Mouse (Mus musculus) liver, embryonic 16.5 days (tissue): ENCODE data around the gene Psmd2. TPM values are rescaled to one million over a fixed set of nuclear protein-coding genes. Genes with fewer than 3 reads are reported as not detected.

Experiments used
- ATAC-seq: fragments of 200-750 bp; cut with Nextera tagmentation; 2 replicates; pipeline ENCODE4 v1.8.0; 2017; ENCODE audit warnings: low read depth, mild to moderate bottlenecking, moderate number of reproducible peaks, moderate library complexity
- H3K27ac ChIP-seq: fragments of 300-500 bp; sonication (generic); 2 replicates; pipeline ENCODE4 v1.5.1; 2014; ENCODE audit warnings: mild to moderate bottlenecking, low read length
- H3K27me3 ChIP-seq: fragments of 300-500 bp; sonication (generic); 2 replicates; pipeline ENCODE4 v1.6.1; 2014; ENCODE audit warnings: low read depth, low read length, mixed read lengths; ENCODE audit not compliant: control insufficient read depth, insufficient read depth
- H3K36me3 ChIP-seq: fragments of 300-500 bp; sonication (generic); 2 replicates; pipeline ENCODE4 v1.6.1; 2014; ENCODE audit warnings: mild to moderate bottlenecking; ENCODE audit not compliant: control insufficient read depth, insufficient read depth
- H3K4me1 ChIP-seq: fragments of 300-500 bp; sonication (generic); 2 replicates; pipeline ENCODE4 v1.6.1; 2014; ENCODE audit warnings: low read depth, low read length, mixed read lengths; ENCODE audit not compliant: control insufficient read depth
- H3K4me2 ChIP-seq: fragments of 300-500 bp; sonication (generic); 2 replicates; pipeline ENCODE4 v1.6.1; 2014; ENCODE audit warnings: low read depth, low read length, mixed read lengths
- H3K4me3 ChIP-seq: fragments of 300-500 bp; sonication (generic); 2 replicates; pipeline ENCODE4 v1.5.1; 2014; ENCODE audit warnings: low read depth, mild to moderate bottlenecking, low read length
- H3K9ac ChIP-seq: fragments of 300-500 bp; sonication (generic); 2 replicates; pipeline ENCODE4 v1.6.1; 2014; ENCODE audit warnings: low read depth, low read length
- H3K9me3 ChIP-seq: fragments of 300-500 bp; sonication (generic); replicated peaks from 2 replicates; pipeline ENCODE4 v1.6.1; 2016; ENCODE audit warnings: low read length; ENCODE audit not compliant: control insufficient read depth
- WGBS: fragments of 180-500 bp; shearing (Covaris S2); extraction: QIAGEN DNeasy Blood & Tissue Kit; methylation state at CpG from one replicate; pipeline ENCODE4 v1.1.7; 2014; ENCODE audit not compliant: insufficient replicate concordance; 5-methylcytosine and 5-hydroxymethylcytosine counted together
- microRNA counts: library from miRNA; unstranded; fragments of <30 nt; microRNA quantifications from one replicate; lab custom pipeline; 2016
- microRNA-seq: library from miRNA; unstranded; fragments of <30 nt; microRNA quantifications from one replicate; pipeline ENCODE4, GENCODE M21; 2016
- polyA plus RNA-seq: library from polyadenylated mRNA; unstranded; fragments of >200 nt; fragmentation: Nextera tagmentation; extraction: Ambion mirVana; gene quantifications from 2 replicates; pipeline ENCODE4 v1.2.1, GENCODE M21; 2015

Psmd2 gene
- polyA plus RNA-seq, 1 experiment from 2014 or later: 159 TPM

DNA sequence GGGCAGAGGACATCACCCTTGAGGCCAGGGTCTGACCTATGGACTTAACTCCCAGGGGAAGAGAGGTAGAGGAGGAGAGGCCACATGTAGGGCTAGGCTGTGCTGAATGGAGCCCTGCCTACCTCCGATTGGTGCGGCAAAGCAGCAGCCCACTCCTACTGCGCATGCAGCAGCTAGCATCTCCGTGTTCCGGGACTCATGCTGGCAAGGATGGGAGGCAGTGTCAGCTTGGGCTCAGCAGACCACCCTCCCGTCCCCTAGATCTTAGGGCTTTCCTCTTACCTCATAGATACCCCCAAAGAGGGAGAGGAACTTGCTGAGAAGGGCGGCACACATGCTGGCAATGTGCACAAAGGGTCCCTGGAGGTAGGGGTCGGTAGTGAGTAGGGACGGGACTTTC lies 60.7 kb downstream of the Psmd2 start:
- no peaks in the 10 kb centered on the region for H3K9me3 ChIP-seq
- H3K36me3 ChIP-seq: peaks cover 17% of the 10 kb centered on the region
- H3K27me3 ChIP-seq: no peaks in the 10 kb centered on the region
- no peak for ATAC-seq
- no peak overlapping the region for H3K4me3 ChIP-seq
- H3K9ac ChIP-seq: peak overlapping the region; percentile 83; the same call in 1 of the 2 replicates
- H3K4me1 ChIP-seq: peaks cover 64% of the 10 kb centered on the region
- 77% methylated on average over 9 of the region's 9 CpGs for WGBS
- no peak overlapping the region for H3K4me2 ChIP-seq
- peak overlapping the region; percentile 82; the same call in 1 of the 2 replicates for H3K27ac ChIP-seq

DNA sequence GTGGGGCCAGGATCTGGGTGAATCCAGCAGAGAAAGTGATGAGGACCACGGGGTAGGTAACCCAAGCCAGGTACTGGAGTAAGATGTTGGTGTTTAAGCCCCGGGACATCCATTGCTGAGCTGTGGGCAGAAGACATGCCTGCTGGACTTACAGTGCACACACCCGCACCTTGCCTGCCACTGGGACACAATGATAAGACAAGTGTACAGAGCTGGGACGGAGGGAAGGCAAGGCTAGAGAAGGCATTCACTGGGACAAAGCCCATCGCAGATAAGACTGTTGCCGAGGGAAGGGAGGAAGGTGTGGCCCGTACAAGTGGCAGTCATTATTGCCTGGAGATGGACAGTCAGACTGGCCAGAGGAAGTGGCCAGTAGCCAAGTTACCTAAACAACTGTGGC lies 61.4 kb downstream of the Psmd2 start:
- H3K4me1 ChIP-seq: peaks cover 58% of the 10 kb centered on the region
- peak overlapping the region; percentile 82 for H3K27ac ChIP-seq
- H3K9ac ChIP-seq: peak overlapping the region; percentile 83
- H3K4me3 ChIP-seq: peak overlapping the region; percentile 85
- no peaks in the 10 kb centered on the region for H3K27me3 ChIP-seq
- peak overlapping the region; percentile 99 for H3K4me2 ChIP-seq
- H3K36me3 ChIP-seq: peaks cover 15% of the 10 kb centered on the region
- 26% methylated on average over 7 of the region's 7 CpGs for WGBS
- peak; percentile 22 for ATAC-seq
- no peaks in the 10 kb centered on the region for H3K9me3 ChIP-seq

MicroRNAs within 50 kb of the gene (microRNA counts, 519-probe panel; counts per million panel counts)
- 2,585 counts per million, percentile 69 among the panel's probes with 10 or more counts for microRNA mmu-miR-1224 (lab: Ali Mortazavi, UCI)

Small RNAs within 50 kb of the gene (microRNA-seq; reads per million reads assigned to microRNA genes)
- 2.7 reads per million, percentile 6 among the genes with 10 or more reads in this experiment for gene Mir1224

Other genes with a start within 250 kb of the Psmd2 start
- 19.3 and 20.5 TPM in 2 replicates for gene Abcc5, start 225.3 kb upstream of the Psmd2 start, polyA plus RNA-seq
- 41.0 and 44.0 TPM in 2 replicates for gene Eif2b5, start 152.8 kb upstream of the Psmd2 start, polyA plus RNA-seq
- 3.7 and 5.3 TPM in 2 replicates for gene Dvl3, start 134.7 kb upstream of the Psmd2 start, polyA plus RNA-seq
- 388 and 409 TPM in 2 replicates for gene Ap2m1, start 116.2 kb upstream of the Psmd2 start, polyA plus RNA-seq
- 24.6 and 25.8 TPM in 2 replicates for gene Abcf3, start 103.1 kb upstream of the Psmd2 start, polyA plus RNA-seq
- 0.83 and 0.91 TPM in 2 replicates for gene Vwa5b2, start 62.2 kb upstream of the Psmd2 start, polyA plus RNA-seq
- 13.0 and 15.0 TPM in 2 replicates for gene Eef1akmt4, start 40.1 kb upstream of the Psmd2 start, polyA plus RNA-seq
- not detected in 2 replicates for gene Gm49333, start 40.0 kb upstream of the Psmd2 start, polyA plus RNA-seq
- 17.7 and 18.5 TPM in 2 replicates for gene Alg3, start 39.9 kb upstream of the Psmd2 start, polyA plus RNA-seq
- 0.15 and 0.18 TPM in 2 replicates for gene Camk2n2, start 30.4 kb upstream of the Psmd2 start, polyA plus RNA-seq
- gene Ece2, start 21.8 kb upstream of the Psmd2 start, polyA plus RNA-seq: 0.09 and 0.15 TPM in 2 replicates
- gene Eif4g1, start 16.7 kb downstream of the Psmd2 start, polyA plus RNA-seq: 80.9 and 89.4 TPM in 2 replicates
- 1.4 and 2.3 TPM in 2 replicates for gene Fam131a, start 41.6 kb downstream of the Psmd2 start, polyA plus RNA-seq
- gene Polr2h, start 66.0 kb downstream of the Psmd2 start, polyA plus RNA-seq: 27.7 and 31.6 TPM in 2 replicates
- gene Clcn2, start 66.1 kb downstream of the Psmd2 start, polyA plus RNA-seq: 9.7 and 11.5 TPM in 2 replicates
- gene Chrd, start 81.5 kb downstream of the Psmd2 start, polyA plus RNA-seq: 0.32 and 0.39 TPM in 2 replicates
- gene Thpo, start 82.9 kb downstream of the Psmd2 start, polyA plus RNA-seq: 5.1 and 6.1 TPM in 2 replicates